Mouse (Mus musculus): ENCODE results near the gene Hes1.

Gene Hes1

DNA sequence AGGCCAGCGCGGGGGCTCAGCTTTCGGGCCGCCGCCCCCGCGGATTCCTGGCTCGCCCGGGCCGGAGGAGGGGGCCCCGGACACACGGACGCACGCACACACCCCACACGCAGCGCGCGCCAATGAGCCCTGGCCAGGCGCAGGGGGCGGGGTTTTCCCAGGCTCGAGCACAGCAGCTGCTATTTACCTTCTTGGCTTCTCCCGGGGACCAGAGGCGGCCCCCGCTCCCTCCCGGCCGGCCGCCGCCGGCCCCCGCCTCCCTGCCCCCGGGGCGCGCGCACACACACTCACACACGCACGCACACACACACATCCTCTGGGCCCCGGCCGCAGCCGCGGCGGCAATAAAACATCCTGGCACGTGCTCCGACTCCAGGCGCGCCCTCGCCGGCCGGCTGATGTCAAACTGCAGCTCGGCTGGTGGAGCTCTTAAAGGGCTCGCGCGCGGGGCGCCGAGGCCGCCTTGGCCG is at the start of gene Hes1:
Gene Hes1 (plus strand): TSS at position 401 of the 470 bp plus-strand sequence.
- peak; percentile 85 for DNase-seq

DNA sequence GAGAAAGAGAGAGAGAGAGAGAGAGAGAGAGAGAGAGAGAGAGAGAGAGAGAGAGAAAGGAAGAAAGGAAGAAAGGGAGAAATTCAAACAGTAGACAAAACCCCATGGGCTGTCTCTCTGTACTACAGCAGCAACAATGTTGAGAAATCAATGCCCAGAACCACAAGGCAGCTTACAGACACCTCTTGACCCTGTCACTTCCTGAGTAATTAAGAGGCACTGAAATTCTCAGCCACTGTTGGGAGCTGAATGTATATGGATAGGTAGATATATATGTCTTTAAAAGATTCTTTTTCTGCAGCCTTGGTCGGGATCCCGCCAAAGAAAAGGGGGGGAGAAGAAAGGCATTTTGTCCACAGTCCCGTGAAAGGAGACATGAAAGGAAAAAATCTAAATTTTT is 48.1 kb upstream of the Hes1 start:
- no peak for DNase-seq

DNA sequence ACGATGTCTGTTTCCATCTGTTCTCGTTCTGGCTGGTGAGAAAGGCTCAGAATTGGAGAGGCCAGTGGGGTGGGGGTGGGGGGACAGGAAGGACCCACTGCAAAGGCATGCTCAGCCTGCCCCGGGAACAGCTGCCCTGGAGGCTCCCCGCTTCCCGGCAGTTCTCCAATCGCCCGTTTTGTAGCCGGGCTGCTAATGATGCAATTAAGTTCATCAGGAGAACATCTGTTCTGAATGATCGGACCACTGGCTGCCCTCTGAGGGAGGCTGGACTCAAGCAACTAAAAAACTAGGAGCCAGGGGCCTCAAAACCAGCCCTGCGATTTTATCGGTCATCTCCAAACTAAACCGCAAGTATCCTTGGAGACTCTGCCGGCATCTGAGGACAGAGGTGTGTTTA is 44.1 kb upstream of the Hes1 start:
- no peak for DNase-seq

DNA sequence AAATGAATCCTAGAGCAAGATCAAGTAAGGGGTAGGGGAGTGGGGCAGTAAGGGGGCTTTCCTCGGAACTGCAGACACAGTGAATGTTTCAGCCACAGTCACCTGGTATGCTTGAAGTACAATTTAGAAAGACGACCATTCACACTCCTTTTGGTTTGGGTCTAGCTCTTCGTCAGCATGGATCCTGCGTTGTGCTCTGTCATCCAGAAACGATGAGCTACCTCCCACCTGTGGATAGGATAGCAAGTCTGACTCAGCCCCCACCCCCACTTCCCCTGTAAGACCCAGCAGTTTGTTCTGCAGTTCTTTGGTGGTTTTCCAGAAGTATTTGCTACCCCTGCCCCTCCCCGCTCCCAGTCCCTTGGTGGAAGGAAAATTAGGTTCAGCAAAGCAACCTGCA is 41.8 kb upstream of the Hes1 start:
- DNase-seq: peak; percentile 26

DNA sequence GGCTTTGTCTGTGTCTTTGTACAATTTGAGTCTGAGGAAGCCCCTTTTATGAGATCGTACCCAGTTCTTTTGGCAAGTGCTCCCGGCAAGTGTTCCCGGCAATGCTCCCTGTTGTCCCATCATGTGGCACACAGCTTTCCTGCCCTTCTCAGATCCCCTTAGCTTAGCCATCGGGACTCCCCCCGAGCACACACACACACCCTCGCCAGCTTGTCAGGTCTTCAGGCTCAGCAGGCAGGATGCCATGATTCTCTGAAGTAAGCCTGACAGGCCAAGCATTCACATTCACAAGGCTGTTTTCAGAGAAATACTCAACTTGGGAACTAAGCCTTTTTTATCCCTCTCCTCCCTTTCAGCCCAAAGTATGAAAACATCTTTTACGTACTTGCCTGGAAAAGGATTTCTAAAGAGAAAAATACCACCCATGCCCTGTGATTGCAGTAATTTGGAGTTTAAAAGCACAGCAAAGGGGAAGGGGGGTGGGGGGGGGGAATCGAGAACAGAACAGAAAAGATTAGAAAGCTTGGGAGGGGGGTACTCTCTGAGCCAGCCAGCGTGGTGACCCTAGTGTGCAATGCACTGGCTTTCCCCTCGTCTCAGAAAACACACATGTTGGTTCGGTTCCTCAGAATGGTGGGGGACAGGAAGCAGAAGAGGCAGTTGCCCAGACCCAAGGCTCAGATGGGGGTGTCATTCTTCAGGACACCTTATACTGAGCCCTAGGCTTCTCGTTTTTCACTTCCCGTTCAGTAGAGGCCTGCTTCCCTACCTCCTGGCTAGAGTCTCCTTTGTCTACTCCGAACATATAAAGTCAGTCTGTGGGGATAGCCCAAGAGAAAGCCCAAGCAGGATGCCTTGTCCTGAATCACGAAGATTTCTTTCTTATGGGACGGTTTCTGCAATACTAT is 41.0 kb upstream of the Hes1 start:
- no peak for DNase-seq

DNA sequence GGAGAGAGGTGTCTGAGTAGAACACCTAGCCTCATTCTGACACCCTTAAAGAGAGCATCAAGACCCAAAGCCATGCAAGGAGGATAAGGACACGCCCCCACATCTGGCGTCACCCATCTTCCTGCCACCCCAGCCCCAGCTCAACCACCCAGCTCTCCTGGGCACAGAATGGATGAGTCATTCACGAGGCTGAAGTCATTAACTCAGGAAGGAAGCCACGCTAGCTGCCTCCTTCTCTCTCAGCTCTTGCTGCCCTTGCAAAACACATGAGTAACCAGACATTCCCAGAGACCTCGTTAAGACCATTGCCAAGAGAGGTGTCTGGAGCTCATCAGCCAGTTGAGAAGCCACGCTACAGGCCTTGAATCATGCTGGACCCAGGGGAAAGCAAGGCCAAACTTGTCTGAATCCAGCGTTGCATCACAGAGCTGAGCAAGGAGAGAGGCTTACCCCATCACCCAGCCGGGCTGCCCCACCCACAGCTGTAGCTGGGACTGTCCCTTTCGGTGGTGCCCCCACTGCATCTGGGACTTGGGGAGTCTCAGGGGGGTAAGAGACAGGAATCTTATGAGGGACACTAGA is 39.4 kb upstream of the Hes1 start:
- peak; percentile 68 for DNase-seq

DNA sequence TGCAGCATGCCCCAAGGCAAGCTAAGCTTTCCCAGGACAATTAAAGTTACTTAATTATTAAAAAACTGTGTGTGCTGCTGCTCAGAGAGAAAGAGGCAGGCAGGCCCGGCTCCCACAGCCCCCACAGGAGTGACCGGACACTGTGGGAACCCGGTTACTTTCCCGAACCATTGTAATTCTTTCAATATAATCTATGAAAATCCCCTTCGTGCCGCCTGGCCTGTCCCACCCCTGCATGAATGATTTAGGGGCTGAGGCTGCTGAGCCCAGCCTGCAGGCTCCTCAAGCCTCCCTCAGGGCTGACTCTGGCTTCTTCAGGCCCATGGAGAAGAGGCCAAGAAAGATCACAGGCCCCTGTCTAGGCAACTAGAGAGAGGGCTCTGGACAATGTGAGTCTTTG is 36.0 kb upstream of the Hes1 start:
- no peak for DNase-seq

DNA sequence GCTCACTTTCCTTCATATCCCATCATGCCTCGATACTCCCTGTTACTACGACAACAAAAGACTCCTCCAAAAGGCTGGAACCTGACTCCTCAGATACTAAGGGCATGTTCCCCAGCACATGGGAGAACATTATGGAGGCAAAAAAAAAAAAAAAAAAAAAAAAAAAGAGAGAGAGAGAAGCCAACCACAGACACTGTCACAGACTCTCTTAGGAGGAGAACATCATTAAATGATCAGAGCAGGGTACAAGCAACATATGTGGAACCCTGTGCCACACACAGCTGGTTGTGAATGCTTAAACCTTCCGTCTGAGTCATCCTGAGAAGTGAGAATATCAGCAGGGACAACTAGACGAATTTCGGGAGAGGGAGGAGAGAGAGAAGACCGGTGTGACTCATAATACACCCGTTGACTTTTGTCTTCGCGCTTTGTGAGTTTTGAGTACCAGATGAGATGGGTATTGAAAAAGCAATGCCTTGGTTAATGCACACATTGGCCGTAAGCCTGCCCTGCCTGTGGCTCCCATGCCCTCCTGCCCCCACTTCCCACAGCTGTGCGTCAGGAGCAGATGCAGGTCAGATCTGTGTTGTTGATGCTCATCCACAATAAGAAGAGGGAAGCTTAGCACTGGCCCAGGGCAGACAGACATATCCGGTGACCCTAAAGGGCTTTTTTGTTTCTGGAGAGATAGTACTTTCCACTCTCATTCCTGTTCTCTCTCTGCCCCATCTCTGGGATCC is 34.8 kb upstream of the Hes1 start:
- no peak for DNase-seq

DNA sequence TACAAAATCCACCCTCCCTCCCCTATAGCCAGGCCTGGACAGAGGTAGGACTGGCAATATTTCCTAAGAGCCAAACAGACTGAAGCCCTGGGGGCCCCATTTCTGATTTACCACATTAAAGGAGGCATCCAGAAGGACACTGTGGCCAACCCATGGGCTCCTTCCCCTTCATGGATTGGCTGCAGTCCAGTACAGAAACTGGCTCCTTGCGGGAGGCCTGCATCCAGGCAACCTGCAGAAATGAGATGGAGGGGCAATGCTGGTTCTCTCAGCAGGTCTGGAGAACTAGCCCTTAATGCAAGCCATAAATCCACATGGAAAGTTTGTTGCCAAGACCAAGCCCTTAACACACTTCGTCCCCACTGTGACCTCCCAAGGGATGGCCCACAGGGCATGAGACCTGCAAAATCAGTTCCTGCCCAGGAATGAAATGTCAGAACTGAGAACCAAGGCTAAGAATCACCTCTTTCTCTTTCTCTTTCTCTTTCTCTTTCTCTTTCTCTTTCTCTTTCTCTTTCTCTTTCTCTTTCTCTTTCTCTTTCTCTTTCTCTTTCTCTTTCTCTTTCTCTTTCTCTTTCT is 31.8 kb upstream of the Hes1 start:
- no peak for DNase-seq

DNA sequence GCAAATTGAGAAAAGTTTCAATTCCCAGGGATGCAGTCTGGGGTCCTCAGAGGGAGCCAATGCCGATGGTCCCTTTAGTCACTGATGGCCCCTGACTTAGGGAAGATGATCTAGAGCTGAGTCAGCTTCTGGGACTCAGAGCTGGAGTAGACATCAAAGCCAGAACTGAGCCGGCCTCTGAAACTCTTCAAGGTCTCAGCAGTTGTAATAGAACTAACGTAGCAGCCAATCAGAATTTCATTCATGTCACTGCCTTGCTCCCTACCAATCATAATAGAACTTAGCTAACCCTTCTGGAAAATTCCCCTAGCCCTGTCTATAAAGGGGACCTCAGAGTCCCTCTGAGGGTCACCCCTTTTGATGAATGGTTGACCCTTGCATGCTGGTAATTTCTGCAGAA is 30.8 kb upstream of the Hes1 start:
- no peak for DNase-seq

DNA sequence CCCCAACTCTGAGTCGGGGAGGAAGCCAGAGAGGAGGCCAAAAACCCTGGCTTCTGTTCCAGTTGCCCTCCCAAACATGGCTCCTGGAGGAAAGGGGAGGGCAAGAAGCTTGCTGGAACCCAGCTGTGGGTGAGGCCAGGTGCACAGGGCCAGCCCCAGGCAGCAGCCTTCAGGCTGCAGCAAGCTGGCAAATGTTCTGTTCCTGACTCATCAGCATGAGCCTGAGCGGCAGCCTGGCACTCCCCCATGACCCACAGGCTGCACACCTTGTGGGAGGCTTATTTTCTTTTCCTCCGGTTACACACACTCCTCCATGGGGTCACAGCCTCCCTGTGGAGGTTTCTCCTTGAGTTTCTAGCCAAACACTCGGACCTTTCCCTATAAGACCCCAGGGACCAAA is 30.2 kb upstream of the Hes1 start:
- peak; percentile 30 for DNase-seq

DNA sequence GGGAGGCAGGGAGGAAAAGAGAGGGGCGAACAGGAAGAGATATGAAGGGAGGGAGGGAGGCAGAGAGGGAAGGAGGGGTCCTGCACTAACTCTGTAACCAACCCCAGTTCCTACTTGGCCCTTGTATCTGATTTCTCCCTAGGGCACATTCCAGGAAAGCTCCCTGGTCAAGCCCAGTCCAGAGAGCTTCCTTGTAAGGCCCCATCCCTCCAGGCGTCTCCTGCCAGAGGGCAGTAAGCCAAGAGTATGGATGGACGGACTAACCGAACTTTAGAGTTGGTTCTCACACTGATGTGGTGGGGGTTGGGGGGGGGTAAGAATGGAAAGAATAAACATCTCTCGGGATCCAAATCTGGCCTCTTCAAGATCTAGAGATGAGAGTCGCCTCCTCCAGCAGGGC is 29.7 kb upstream of the Hes1 start:
- DNase-seq: no peak

DNA sequence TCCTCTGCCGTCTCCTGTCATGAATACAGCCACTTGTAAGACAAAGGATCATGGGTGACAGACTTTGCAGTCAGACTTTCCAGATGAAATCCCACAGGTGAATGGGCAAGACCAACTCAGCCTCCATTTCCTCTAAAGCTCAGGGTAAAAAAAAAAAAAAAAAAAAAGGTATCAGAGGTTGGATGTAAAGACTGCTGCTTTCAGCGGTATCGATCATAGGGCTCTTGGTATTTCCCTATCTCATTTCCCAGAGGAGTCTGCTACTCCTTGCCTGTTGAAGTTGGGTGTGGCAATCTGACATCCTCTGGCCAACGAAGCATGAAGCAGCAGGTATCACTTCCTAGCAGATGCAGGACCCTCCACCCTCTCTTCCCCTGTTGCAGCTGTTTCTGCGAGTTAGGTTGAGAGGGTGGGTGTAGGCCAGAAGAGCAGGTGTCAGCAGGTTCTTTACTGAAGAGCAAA is 29.2 kb upstream of the Hes1 start:
- DNase-seq: no peak

DNA sequence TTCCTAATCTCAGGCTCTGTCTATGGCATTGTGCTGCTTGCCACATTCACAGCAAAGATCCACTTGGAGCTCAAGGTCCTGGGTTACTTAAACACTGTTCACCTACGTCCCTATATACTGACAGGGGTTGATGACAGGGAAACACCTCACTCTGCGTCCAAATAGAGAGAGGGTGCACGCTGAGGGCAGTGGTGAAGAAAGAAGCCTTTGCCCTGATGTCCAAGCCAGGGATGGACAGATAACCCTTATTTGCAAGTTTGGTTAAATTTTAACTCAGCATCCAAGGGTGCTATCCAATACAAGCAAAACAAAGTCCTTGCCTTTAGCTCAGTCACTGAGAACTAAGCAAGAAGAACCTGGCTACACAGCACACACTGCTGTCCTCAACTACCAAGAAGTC is 28.1 kb upstream of the Hes1 start:
- no peak for DNase-seq

DNA sequence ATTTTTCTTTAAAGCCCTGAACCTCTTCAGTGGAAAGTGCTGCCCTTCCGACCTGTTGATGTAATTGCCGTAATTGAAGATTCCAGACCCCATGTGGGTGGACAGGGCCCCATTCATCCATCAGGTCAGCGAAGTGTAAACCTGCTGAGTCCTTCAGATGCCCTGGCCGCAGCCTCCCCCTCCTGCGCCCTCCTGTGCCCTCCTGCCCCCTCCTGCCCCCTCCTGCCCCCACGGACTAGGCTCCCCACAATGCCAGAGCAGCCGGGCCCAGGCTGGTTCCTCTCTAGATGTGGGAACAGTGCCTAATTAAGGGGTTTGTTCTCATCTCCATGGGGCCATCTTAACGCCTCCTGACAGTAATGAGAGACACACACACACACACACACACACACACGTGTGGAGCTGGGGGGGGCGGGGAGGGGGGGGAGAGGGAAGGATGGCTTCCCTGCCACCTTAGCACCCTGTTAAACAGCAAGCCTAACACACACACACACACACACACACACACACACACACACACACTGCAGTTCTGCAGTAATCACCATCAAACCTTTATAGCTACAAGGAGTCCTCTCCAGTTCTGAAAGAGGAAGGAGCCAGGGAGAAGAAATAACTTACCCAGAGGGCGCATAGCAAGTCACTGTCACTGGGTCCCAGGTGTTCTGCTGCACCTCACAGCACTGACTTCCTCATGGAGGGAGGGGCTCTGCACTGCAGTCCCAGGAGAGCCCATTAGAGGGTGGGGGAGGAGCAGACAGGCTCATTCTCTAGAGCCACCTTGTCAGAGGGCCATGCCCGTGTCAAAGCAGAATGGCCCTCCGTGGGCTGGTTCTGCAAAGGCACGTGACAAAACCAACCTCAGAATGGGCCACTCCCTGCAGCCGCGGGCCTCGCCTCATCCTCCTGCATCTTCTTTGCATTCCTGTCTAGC is 25.3 kb upstream of the Hes1 start:
- DNase-seq: peak; percentile 72

DNA sequence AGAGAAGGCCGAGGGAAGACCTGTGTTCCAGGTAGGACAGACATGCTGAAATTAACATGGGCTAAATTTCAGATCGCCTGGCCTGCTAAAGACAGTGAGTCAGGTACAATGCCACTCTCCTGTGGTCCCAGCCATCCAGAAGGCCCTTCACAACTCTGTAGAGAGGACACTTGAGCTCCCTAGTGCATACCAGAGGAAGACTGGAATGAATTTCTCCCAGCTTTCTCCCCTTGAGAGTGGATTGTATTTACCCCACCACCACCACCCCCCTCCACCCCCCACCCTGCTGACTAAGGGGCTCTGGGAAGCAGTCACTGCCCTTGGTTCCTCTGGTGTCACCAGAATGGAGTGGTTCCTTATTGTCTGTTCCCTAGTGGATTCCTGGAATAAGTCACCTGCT is 24.3 kb upstream of the Hes1 start:
- DNase-seq: no peak

DNA sequence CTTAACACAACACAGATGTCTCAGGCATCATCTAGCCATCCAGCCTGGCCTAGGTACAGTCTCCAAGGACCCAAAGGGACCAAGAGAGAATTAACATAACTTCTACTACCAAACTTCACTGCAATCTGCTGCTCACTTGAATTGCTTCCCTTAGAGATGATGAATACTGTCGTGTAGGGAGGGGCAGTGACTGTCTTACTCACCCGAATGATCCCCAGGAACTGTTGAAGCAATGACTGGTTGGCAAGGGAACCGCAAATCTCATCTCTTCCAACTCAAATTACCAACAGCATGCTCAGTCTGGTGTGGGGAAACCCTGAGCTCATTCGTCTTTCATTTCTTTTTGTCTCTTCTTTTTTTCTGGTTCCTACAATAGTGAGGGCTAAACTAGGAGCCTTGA is 21.3 kb upstream of the Hes1 start:
- no peak for DNase-seq

DNA sequence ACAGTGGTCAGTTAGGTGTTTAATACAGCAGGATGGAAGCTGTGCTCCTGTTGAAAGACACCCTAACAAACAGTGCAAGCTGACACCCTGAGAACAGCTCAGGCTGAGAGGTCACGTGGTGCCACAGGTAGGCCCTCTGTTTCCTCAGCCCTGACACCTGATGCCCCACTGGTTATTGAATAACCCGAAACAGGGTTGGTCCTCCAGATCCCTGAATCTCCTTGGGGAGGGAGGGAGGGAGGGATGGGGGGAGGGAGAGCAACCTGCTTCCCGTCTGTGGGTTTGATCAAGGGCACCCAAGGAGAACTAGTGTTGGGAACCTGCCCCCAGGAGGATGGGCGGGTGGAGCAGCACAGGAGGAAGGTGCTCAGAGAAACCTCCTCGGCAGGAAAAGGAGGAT is 18.6 kb upstream of the Hes1 start:
- DNase-seq: no peak

DNA sequence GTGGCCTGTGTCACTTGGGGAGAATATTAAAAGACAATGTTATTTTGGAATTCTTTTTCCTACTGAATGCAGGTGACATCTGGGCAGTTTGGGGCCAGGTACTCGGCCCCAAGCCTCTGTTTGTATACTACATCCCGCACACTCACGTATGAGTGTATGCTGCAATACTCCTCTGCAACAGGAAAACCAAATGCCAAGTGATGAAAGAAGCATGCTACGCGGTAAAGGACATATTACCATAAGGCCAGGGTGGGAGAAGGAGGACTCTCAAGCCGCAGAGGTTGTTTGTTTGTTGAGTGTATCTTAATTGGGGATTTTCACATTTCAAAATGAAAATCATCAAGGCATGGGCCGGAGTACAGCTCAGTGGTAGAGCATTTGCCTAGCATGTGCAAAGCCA is 17.2 kb upstream of the Hes1 start:
- no peak for DNase-seq

DNA sequence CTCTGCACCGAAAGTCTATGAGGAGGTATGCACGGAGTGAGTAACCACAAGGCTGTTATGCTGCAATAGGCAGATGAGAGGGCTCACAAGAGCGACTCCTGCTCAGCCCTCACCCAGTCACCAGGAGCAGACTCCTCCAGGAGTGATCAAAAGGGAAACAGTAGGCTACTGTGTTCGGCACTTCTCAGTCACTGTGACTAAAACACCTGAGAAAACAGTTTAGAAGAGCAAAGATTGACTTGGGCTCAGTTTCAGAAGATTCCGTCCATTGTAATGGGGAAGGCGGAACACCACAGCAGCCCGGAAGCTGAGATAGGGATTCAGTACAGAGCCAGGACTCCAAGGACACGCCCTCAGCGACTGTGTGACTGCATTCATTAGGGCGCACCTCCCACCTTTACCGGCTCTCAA is 16.8 kb upstream of the Hes1 start:
- DNase-seq: no peak

DNA sequence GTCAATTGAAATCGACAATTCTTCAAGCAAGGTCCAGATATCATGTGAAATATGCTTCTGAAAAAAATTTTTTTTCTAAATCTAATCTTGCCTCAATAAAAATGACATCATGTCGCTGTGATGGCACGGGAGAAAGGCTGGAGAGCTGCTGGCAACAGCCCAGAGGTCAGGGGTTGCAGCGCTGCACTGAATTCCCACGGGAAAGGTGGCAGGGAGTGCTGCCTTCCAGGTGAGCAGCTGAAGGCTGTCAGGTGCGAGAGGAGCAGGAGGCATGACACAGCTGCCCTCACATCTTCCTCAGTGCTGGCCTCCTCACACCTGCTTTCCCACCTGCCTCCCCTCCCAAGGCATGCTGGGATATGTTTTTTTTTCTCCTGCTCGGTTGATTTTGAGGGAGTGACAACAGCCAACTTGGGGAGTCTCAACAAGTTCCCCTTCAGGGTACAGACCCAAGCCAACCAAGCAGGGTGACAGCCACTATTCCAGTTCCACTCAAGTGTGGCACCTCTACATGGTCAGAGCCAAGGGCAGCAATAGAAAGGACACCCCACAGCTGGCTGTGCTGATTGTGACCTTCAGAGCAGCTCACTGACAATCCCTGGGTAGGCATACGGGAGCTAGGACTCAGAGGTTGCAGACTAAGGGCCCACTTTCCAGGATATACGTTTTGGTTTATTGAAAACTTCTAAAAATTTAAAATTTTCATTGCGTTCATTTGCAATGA is 13.3 kb upstream of the Hes1 start:
- no peak for DNase-seq

DNA sequence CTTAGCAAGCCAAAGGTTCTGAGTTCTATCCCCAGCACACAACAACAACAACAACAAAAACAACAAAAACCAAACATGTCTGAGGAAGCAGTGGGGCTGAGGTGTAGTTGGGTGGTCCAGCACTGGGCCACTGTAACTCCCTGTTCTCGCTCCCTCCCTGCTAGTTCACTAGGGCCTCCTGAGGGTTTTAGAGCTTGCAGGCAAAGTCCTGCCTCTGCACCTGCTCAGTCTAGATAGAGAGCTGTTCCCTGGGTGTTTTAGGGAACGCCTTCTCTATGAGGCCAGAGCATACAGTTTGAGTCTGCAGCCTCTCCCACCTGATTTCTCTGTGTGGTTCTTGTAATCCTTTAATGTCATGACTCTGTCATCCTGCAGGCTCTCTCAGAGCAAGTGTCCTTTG is 11.9 kb upstream of the Hes1 start:
- DNase-seq: no peak
